Mouse (Mus musculus): Measurements from ENCODE around the gene Olfr1200. TPM values are rescaled to one million over a fixed set of nuclear protein-coding genes. Genes with fewer than 3 reads are reported as not detected.

Olfr1200 gene
- not detected in 2 replicates for polyA plus RNA-seq (2016; fragmentation: Nextera tagmentation; extraction: Ambion mirVana)

- no peak for ATAC-seq (ENCODE audit: low FRiP score, low read depth)
- H3K4me2 ChIP-seq (replicated peaks), result no peak within 1 kb of the TSS
- H3K27ac ChIP-seq, result no peak within 1 kb of the TSS
- H3K27me3 ChIP-seq (replicated peaks), result no peaks in the 10 kb centered on the region
- H3K9ac ChIP-seq, result no peak within 1 kb of the TSS
- H3K36me3 ChIP-seq, result no peaks in the 10 kb centered on the region
- WGBS, result 82% methylated on average over 2 of the region's 2 CpGs
- H3K4me3 ChIP-seq, result no peak within 1 kb of the TSS
- no peaks in the 10 kb centered on the region for H3K4me1 ChIP-seq
- H3K9me3 ChIP-seq, result no peaks in the 10 kb centered on the region
Measured at GRCm38 (mm10) chr2:88770388-88770787, at the start of gene Olfr1200. Olfr1200 (minus strand) TSS chr2:88770488.

GRCm38 (mm10) chr2:88814196-88814595 lies 43.9 kb upstream of the Olfr1200 start, which contains the start of gene Olfr1202:
Olfr1202 (plus strand) TSS chr2:88814496.
- Histone ChIP-seq H3K4me3 (no peak within 1 kb of the TSS), H3K4me1 (no peaks in the 10 kb centered on the region), H3K4me2 (replicated peaks) (no peak within 1 kb of the TSS), H3K9me3 (no peaks in the 10 kb centered on the region), H3K9ac (no peak within 1 kb of the TSS), H3K36me3 (no peaks in the 10 kb centered on the region), H3K27me3 (replicated peaks) (no peaks in the 10 kb centered on the region), H3K27ac (no peak within 1 kb of the TSS)
- no peak for ATAC-seq (ENCODE audit: low FRiP score, low read depth)
- 92% methylated on average over 1 of the region's 1 CpGs for WGBS

GRCm38 (mm10) chr2:88792736-88793135 lies 22.4 kb upstream of the Olfr1200 start, which contains the start of gene Olfr1201:
Olfr1201 (plus strand) TSS chr2:88793036.
- Histone ChIP-seq H3K9me3 (no peaks in the 10 kb centered on the region), H3K4me1 (no peaks in the 10 kb centered on the region), H3K9ac (no peak within 1 kb of the TSS), H3K27me3 (replicated peaks) (no peaks in the 10 kb centered on the region), H3K4me2 (replicated peaks) (no peak within 1 kb of the TSS), H3K27ac (no peak within 1 kb of the TSS), H3K4me3 (no peak within 1 kb of the TSS), H3K36me3 (no peaks in the 10 kb centered on the region)
- WGBS, result 88% methylated on average over 6 of the region's 6 CpGs
- no peak for ATAC-seq (ENCODE audit: low FRiP score, low read depth)

- Histone ChIP-seq H3K36me3 (no peaks in the 10 kb centered on the region), H3K4me2 (replicated peaks) (no peak within 1 kb of the TSS), H3K4me3 (no peak within 1 kb of the TSS), H3K27me3 (replicated peaks) (no peaks in the 10 kb centered on the region), H3K9me3 (no peaks in the 10 kb centered on the region), H3K9ac (no peak within 1 kb of the TSS), H3K4me1 (no peaks in the 10 kb centered on the region), H3K27ac (no peak within 1 kb of the TSS)
- ATAC-seq (ENCODE audit: low FRiP score, low read depth), result no peak
- 90% methylated on average over 2 of the region's 2 CpGs for WGBS
Measured at GRCm38 (mm10) chr2:88760369-88760768, 9.9 kb downstream of the Olfr1200 start, which contains the start of gene Olfr1199. Olfr1199 (minus strand) TSS chr2:88760469.

GRCm38 (mm10) chr2:88751270-88751669 lies 19.0 kb downstream of the Olfr1200 start, which contains the start of gene Olfr1198:
Olfr1198 (minus strand) TSS chr2:88751370.
- H3K27me3 ChIP-seq (replicated peaks), result no peaks in the 10 kb centered on the region
- no peak within 1 kb of the TSS for H3K4me3 ChIP-seq
- no peaks in the 10 kb centered on the region for H3K9me3 ChIP-seq
- no peak within 1 kb of the TSS for H3K9ac ChIP-seq
- 95% methylated on average over 2 of the region's 2 CpGs for WGBS
- no peaks in the 10 kb centered on the region for H3K36me3 ChIP-seq
- H3K4me1 ChIP-seq, result no peaks in the 10 kb centered on the region
- no peak within 1 kb of the TSS for H3K27ac ChIP-seq
- no peak within 1 kb of the TSS for H3K4me2 ChIP-seq (replicated peaks)
- no peak for ATAC-seq (ENCODE audit: low FRiP score, low read depth)

GRCm38 (mm10) chr2:88743379-88743778 lies 26.9 kb downstream of the Olfr1200 start:
- Histone ChIP-seq H3K4me2 (replicated peaks) (no peak overlapping the region), H3K4me1 (no peaks in the 10 kb centered on the region), H3K9ac (no peak overlapping the region), H3K27ac (no peak overlapping the region), H3K27me3 (replicated peaks) (no peaks in the 10 kb centered on the region), H3K36me3 (no peaks in the 10 kb centered on the region), H3K4me3 (no peak overlapping the region), H3K9me3 (no peaks in the 10 kb centered on the region)
- 77% methylated on average over 3 of the region's 3 CpGs for WGBS
- ATAC-seq (ENCODE audit: low FRiP score, low read depth), result no peak

- WGBS, result 86% methylated on average over 1 of the region's 1 CpGs
- no peaks in the 10 kb centered on the region for H3K4me1 ChIP-seq
- H3K4me3 ChIP-seq, result no peak within 1 kb of the TSS
- no peaks in the 10 kb centered on the region for H3K9me3 ChIP-seq
- no peak within 1 kb of the TSS for H3K9ac ChIP-seq
- H3K4me2 ChIP-seq (replicated peaks), result no peak within 1 kb of the TSS
- no peak within 1 kb of the TSS for H3K27ac ChIP-seq
- H3K36me3 ChIP-seq, result no peaks in the 10 kb centered on the region
- no peaks in the 10 kb centered on the region for H3K27me3 ChIP-seq (replicated peaks)
- no peak for ATAC-seq (ENCODE audit: low FRiP score, low read depth)
Measured at GRCm38 (mm10) chr2:88732266-88732665, 38.0 kb downstream of the Olfr1200 start, which contains the start of gene Olfr1197. Olfr1197 (minus strand) TSS chr2:88732366.

Other genes starting within 250 kb of the Olfr1200 start
- not detected in 2 replicates for gene Olfr1188, start 213.6 kb downstream of the Olfr1200 start, polyA plus RNA-seq (2016; fragmentation: Nextera tagmentation; extraction: Ambion mirVana)
- not detected in 2 replicates for gene Olfr1189, start 184.0 kb downstream of the Olfr1200 start, polyA plus RNA-seq (2016; fragmentation: Nextera tagmentation; extraction: Ambion mirVana)
- not detected in 2 replicates for gene Olfr1191-ps1, start 129.9 kb downstream of the Olfr1200 start, polyA plus RNA-seq (2016; fragmentation: Nextera tagmentation; extraction: Ambion mirVana)
- gene Olfr1192-ps1, start 122.0 kb downstream of the Olfr1200 start, polyA plus RNA-seq (2016; fragmentation: Nextera tagmentation; extraction: Ambion mirVana), result not detected in 2 replicates
- not detected in 2 replicates for gene Olfr1193, start 94.9 kb downstream of the Olfr1200 start, polyA plus RNA-seq (2016; fragmentation: Nextera tagmentation; extraction: Ambion mirVana)
- not detected in 2 replicates for gene Olfr1195, start 81.3 kb downstream of the Olfr1200 start, polyA plus RNA-seq (2016; fragmentation: Nextera tagmentation; extraction: Ambion mirVana)
- gene Olfr1196, start 65.9 kb downstream of the Olfr1200 start, polyA plus RNA-seq (2016; fragmentation: Nextera tagmentation; extraction: Ambion mirVana), result not detected in 2 replicates
- gene Olfr1197, start 38.1 kb downstream of the Olfr1200 start, polyA plus RNA-seq (2016; fragmentation: Nextera tagmentation; extraction: Ambion mirVana), result not detected in 2 replicates
- gene Olfr1198, start 19.1 kb downstream of the Olfr1200 start, polyA plus RNA-seq (2016; fragmentation: Nextera tagmentation; extraction: Ambion mirVana), result not detected in 2 replicates
- not detected in 2 replicates for gene Olfr1199, start 10.0 kb downstream of the Olfr1200 start, polyA plus RNA-seq (2016; fragmentation: Nextera tagmentation; extraction: Ambion mirVana)
- not detected in 2 replicates for gene Olfr1201, start 22.5 kb upstream of the Olfr1200 start, polyA plus RNA-seq (2016; fragmentation: Nextera tagmentation; extraction: Ambion mirVana)
- gene Olfr1202, start 44.0 kb upstream of the Olfr1200 start, polyA plus RNA-seq (2016; fragmentation: Nextera tagmentation; extraction: Ambion mirVana), result 0.05 TPM in 1 of 2 replicates, not detected in the other
- gene Olfr1205, start 59.2 kb upstream of the Olfr1200 start, polyA plus RNA-seq (2016; fragmentation: Nextera tagmentation; extraction: Ambion mirVana), result not detected in 2 replicates
- not detected in 2 replicates for gene Olfr1204, start 78.8 kb upstream of the Olfr1200 start, polyA plus RNA-seq (2016; fragmentation: Nextera tagmentation; extraction: Ambion mirVana)
- not detected in 2 replicates for gene Olfr1206, start 92.7 kb upstream of the Olfr1200 start, polyA plus RNA-seq (2016; fragmentation: Nextera tagmentation; extraction: Ambion mirVana)
- gene Olfr1208, start 131.8 kb upstream of the Olfr1200 start, polyA plus RNA-seq (2016; fragmentation: Nextera tagmentation; extraction: Ambion mirVana), result not detected in 2 replicates
- not detected in 2 replicates for gene Olfr1209, start 144.7 kb upstream of the Olfr1200 start, polyA plus RNA-seq (2016; fragmentation: Nextera tagmentation; extraction: Ambion mirVana)
- gene Olfr1211, start 167.6 kb upstream of the Olfr1200 start, polyA plus RNA-seq (2016; fragmentation: Nextera tagmentation; extraction: Ambion mirVana), result not detected in 2 replicates
- gene Olfr1212, start 183.5 kb upstream of the Olfr1200 start, polyA plus RNA-seq (2016; fragmentation: Nextera tagmentation; extraction: Ambion mirVana), result not detected in 2 replicates
- gene Gm13762, start 209.8 kb upstream of the Olfr1200 start, polyA plus RNA-seq (2016; fragmentation: Nextera tagmentation; extraction: Ambion mirVana), result not detected in 2 replicates
- not detected in 2 replicates for gene Olfr1214, start 222.2 kb upstream of the Olfr1200 start, polyA plus RNA-seq (2016; fragmentation: Nextera tagmentation; extraction: Ambion mirVana)
- not detected in 2 replicates for gene Olfr1215, start 236.5 kb upstream of the Olfr1200 start, polyA plus RNA-seq (2016; fragmentation: Nextera tagmentation; extraction: Ambion mirVana)
- gene Olfr1216, start 247.9 kb upstream of the Olfr1200 start, polyA plus RNA-seq (2016; fragmentation: Nextera tagmentation; extraction: Ambion mirVana), result not detected in 2 replicates